Mouse (Mus musculus): ENCODE measurements around the gene Zfp217. TPM values are rescaled to one million over a fixed set of nuclear protein-coding genes. Genes with fewer than 3 reads are reported as not detected.

Zfp217 gene
- total and polyA plus RNA-seq, 3 experiments: 5.2 to 9.4 (median 8.9) TPM

- WGBS: 68% methylated on average over 6 of the region's 6 CpGs
- TF ChIP-seq EP300 (IDR thresholded peaks at IDR 0.05; ENCODE audit: insufficient read depth, low read depth, low read length) (no peak), CTCF (IDR thresholded peaks at IDR 0.05) (peak; percentile 33), POLR2A (IDR thresholded peaks at IDR 0.05; ENCODE audit: insufficient read depth, low read depth, low read length) (no peak)
- Histone ChIP-seq H3K27me3 (ENCODE audit: control insufficient read depth, insufficient read depth, low read length) (no peaks in the 10 kb centered on the region), H3K27ac (no peak overlapping the region), H3K36me3 (ENCODE audit: control insufficient read depth, insufficient read depth, low read length) (no peaks in the 10 kb centered on the region), H3K4me1 (ENCODE audit: control insufficient read depth, insufficient read depth, low read length) (no peaks in the 10 kb centered on the region), H3K4me3 (no peak overlapping the region), H3K79me2 (replicated peaks; ENCODE audit: control insufficient read depth, insufficient read depth, low read length) (no peaks in the 10 kb centered on the region), H3K9ac (ENCODE audit: low read depth, low read length) (no peak overlapping the region)
- DNase-seq: no peak
- intact Hi-C loops (cut with DNase I): no loop called here
These were observed 70.9 kb downstream of the Zfp217 start for GRCm38 (mm10) chr2:170076941-170077490.

- Histone ChIP-seq H3K27me3 (ENCODE audit: control insufficient read depth, insufficient read depth, low read length) (no peaks in the 10 kb centered on the region), H3K4me1 (ENCODE audit: control insufficient read depth, insufficient read depth, low read length) (peaks cover 3% of the 10 kb centered on the region), H3K79me2 (replicated peaks; ENCODE audit: control insufficient read depth, insufficient read depth, low read length) (no peaks in the 10 kb centered on the region), H3K36me3 (ENCODE audit: control insufficient read depth, insufficient read depth, low read length) (no peaks in the 10 kb centered on the region), H3K27ac (no peak overlapping the region), H3K4me3 (0 out of 2 replicates have a peak overlapping the region, but pooled peaks have one; percentile 5), H3K9ac (ENCODE audit: low read depth, low read length) (no peak overlapping the region)
- peak in 1 of 2 experiments; percentile 9 for DNase-seq
- intact Hi-C loops (cut with DNase I): no loop called here
- TF ChIP-seq EP300 (IDR thresholded peaks at IDR 0.05; ENCODE audit: insufficient read depth, low read depth, low read length) (no peak), POLR2A (IDR thresholded peaks at IDR 0.05; ENCODE audit: insufficient read depth, low read depth, low read length) (no peak), CTCF (IDR thresholded peaks at IDR 0.05) (no peak)
- 36% methylated on average over 15 of the region's 15 CpGs for WGBS
These were observed 77.2 kb downstream of the Zfp217 start for GRCm38 (mm10) chr2:170070641-170071241.

GRCm38 (mm10) chr2:170069976-170070375, 77.9 kb downstream of the Zfp217 start:
- WGBS: 64% methylated on average over 5 of the region's 5 CpGs
- Histone ChIP-seq H3K4me1 (ENCODE audit: control insufficient read depth, insufficient read depth, low read length) (peaks cover 3% of the 10 kb centered on the region), H3K27me3 (ENCODE audit: control insufficient read depth, insufficient read depth, low read length) (no peaks in the 10 kb centered on the region), H3K9ac (ENCODE audit: low read depth, low read length) (no peak overlapping the region), H3K4me3 (no peak overlapping the region), H3K27ac (no peak overlapping the region), H3K36me3 (ENCODE audit: control insufficient read depth, insufficient read depth, low read length) (no peaks in the 10 kb centered on the region), H3K79me2 (replicated peaks; ENCODE audit: control insufficient read depth, insufficient read depth, low read length) (no peaks in the 10 kb centered on the region)
- no peak for DNase-seq
- intact Hi-C loops (cut with DNase I): no loop called here
- no peak for TF ChIP-seq POLR2A (IDR thresholded peaks at IDR 0.05; ENCODE audit: insufficient read depth, low read depth, low read length)
- TF ChIP-seq EP300 (IDR thresholded peaks at IDR 0.05; ENCODE audit: insufficient read depth, low read depth, low read length): no peak
- no peak for TF ChIP-seq CTCF (IDR thresholded peaks at IDR 0.05)

- TF ChIP-seq POLR2A (IDR thresholded peaks at IDR 0.05; ENCODE audit: insufficient read depth, low read depth, low read length): no peak
- TF ChIP-seq CTCF (IDR thresholded peaks at IDR 0.05): no peak
- TF ChIP-seq EP300 (IDR thresholded peaks at IDR 0.05; ENCODE audit: insufficient read depth, low read depth, low read length): no peak
- DNase-seq: no peak
- no peaks in the 10 kb centered on the region for H3K27me3 ChIP-seq (ENCODE audit: control insufficient read depth, insufficient read depth, low read length)
- no peaks in the 10 kb centered on the region for H3K79me2 ChIP-seq (replicated peaks; ENCODE audit: control insufficient read depth, insufficient read depth, low read length)
- WGBS: 81% methylated on average over 3 of the region's 3 CpGs
- no peak overlapping the region for H3K4me3 ChIP-seq
- intact Hi-C loops (cut with DNase I): no loop called here
- no peaks in the 10 kb centered on the region for H3K4me1 ChIP-seq (ENCODE audit: control insufficient read depth, insufficient read depth, low read length)
- H3K36me3 ChIP-seq (ENCODE audit: control insufficient read depth, insufficient read depth, low read length): no peaks in the 10 kb centered on the region
- no peak overlapping the region for H3K9ac ChIP-seq (ENCODE audit: low read depth, low read length)
- H3K27ac ChIP-seq: no peak overlapping the region
These were observed 85.5 kb downstream of the Zfp217 start for GRCm38 (mm10) chr2:170062378-170062777.

GRCm38 (mm10) chr2:170060066-170060465, 87.8 kb downstream of the Zfp217 start:
- WGBS: 61% methylated on average over 4 of the region's 4 CpGs
- TF ChIP-seq EP300 (IDR thresholded peaks at IDR 0.05; ENCODE audit: insufficient read depth, low read depth, low read length) (no peak), CTCF (IDR thresholded peaks at IDR 0.05) (peak; percentile 68), POLR2A (IDR thresholded peaks at IDR 0.05; ENCODE audit: insufficient read depth, low read depth, low read length) (no peak)
- no peaks in the 10 kb centered on the region for H3K4me1 ChIP-seq (ENCODE audit: control insufficient read depth, insufficient read depth, low read length)
- H3K79me2 ChIP-seq (replicated peaks; ENCODE audit: control insufficient read depth, insufficient read depth, low read length): no peaks in the 10 kb centered on the region
- DNase-seq: no peak
- no peak overlapping the region for H3K9ac ChIP-seq (ENCODE audit: low read depth, low read length)
- no peak overlapping the region for H3K27ac ChIP-seq
- H3K4me3 ChIP-seq: no peak overlapping the region
- H3K27me3 ChIP-seq (ENCODE audit: control insufficient read depth, insufficient read depth, low read length): no peaks in the 10 kb centered on the region
- no peaks in the 10 kb centered on the region for H3K36me3 ChIP-seq (ENCODE audit: control insufficient read depth, insufficient read depth, low read length)
- intact Hi-C loops (cut with DNase I): no loop called here

- Histone ChIP-seq H3K4me3 (no peak overlapping the region), H3K9ac (ENCODE audit: low read depth, low read length) (no peak overlapping the region), H3K79me2 (replicated peaks; ENCODE audit: control insufficient read depth, insufficient read depth, low read length) (no peaks in the 10 kb centered on the region), H3K27ac (no peak overlapping the region), H3K27me3 (ENCODE audit: control insufficient read depth, insufficient read depth, low read length) (no peaks in the 10 kb centered on the region), H3K4me1 (ENCODE audit: control insufficient read depth, insufficient read depth, low read length) (no peaks in the 10 kb centered on the region), H3K36me3 (ENCODE audit: control insufficient read depth, insufficient read depth, low read length) (no peaks in the 10 kb centered on the region)
- DNase-seq: no peak
- TF ChIP-seq CTCF (IDR thresholded peaks at IDR 0.05): no peak
- TF ChIP-seq EP300 (IDR thresholded peaks at IDR 0.05; ENCODE audit: insufficient read depth, low read depth, low read length): no peak
- no peak for TF ChIP-seq POLR2A (IDR thresholded peaks at IDR 0.05; ENCODE audit: insufficient read depth, low read depth, low read length)
- 81% methylated on average over 14 of the region's 14 CpGs for WGBS
- intact Hi-C loops (cut with DNase I): no loop called here
These were observed 89.1 kb downstream of the Zfp217 start for GRCm38 (mm10) chr2:170058774-170059173.

Data from heart, adult 2 months (tissue).